Mouse (Mus musculus): ENCODE results near the gene Atp6v0b. TPM values are rescaled to one million over a fixed set of nuclear protein-coding genes. Genes with fewer than 3 reads are reported as not detected.

Atp6v0b gene
- polyA plus RNA-seq, 1 experiment from 2014 or later: 233 TPM

- H3K4me1 ChIP-seq (replicated peaks; ENCODE audit: control insufficient read depth, insufficient read depth, low read length): peaks cover 2% of the 10 kb centered on the region; the same call in 1 of the 2 replicates
- H3K9me3 ChIP-seq (ENCODE audit: control insufficient read depth, low read length): no peaks in the 10 kb centered on the region
- ATAC-seq (ENCODE audit: low FRiP score) (no peak), DNase-seq (ENCODE audit: low spot score) (no peak)
- WGBS: 74% methylated on average over 2 of the region's 2 CpGs
- H3K27me3 ChIP-seq (ENCODE audit: control insufficient read depth, insufficient read depth, low read length): peaks cover 28% of the 10 kb centered on the region
- H3K27ac ChIP-seq (ENCODE audit: low read depth, low read length): no peak overlapping the region
- H3K4me2 ChIP-seq (replicated peaks; ENCODE audit: low read depth, low read length): no peak overlapping the region
- H3K4me3 ChIP-seq (ENCODE audit: low read depth, low read length): no peak overlapping the region
- no peak overlapping the region for H3K9ac ChIP-seq (ENCODE audit: low read depth, low read length)
- H3K36me3 ChIP-seq (ENCODE audit: control insufficient read depth, insufficient read depth, low read length): no peaks in the 10 kb centered on the region
Observed at GRCm38 (mm10) chr4:117923450-117923849, 36.3 kb upstream of the Atp6v0b start.

- no peak overlapping the region for H3K9ac ChIP-seq (ENCODE audit: low read depth, low read length)
- H3K4me3 ChIP-seq (ENCODE audit: low read depth, low read length): no peak overlapping the region
- no peak for DNase-seq (ENCODE audit: low spot score)
- no peaks in the 10 kb centered on the region for H3K36me3 ChIP-seq (ENCODE audit: control insufficient read depth, insufficient read depth, low read length)
- H3K4me2 ChIP-seq (replicated peaks; ENCODE audit: low read depth, low read length): no peak overlapping the region
- no peak for ATAC-seq (ENCODE audit: low FRiP score)
- peaks cover 11% of the 10 kb centered on the region for H3K27me3 ChIP-seq (ENCODE audit: control insufficient read depth, insufficient read depth, low read length)
- no peaks in the 10 kb centered on the region for H3K9me3 ChIP-seq (ENCODE audit: control insufficient read depth, low read length)
- H3K27ac ChIP-seq (ENCODE audit: low read depth, low read length): no peak overlapping the region
- H3K4me1 ChIP-seq (replicated peaks; ENCODE audit: control insufficient read depth, insufficient read depth, low read length): no peaks in the 10 kb centered on the region; the same call in 1 of the 2 replicates
- 90% methylated on average over 2 of the region's 2 CpGs for WGBS
Observed at GRCm38 (mm10) chr4:117921358-117921757, 34.2 kb upstream of the Atp6v0b start.

GRCm38 (mm10) chr4:117918762-117919161 is 31.6 kb upstream of the Atp6v0b start:
- WGBS: 87% methylated on average over 5 of the region's 5 CpGs
- no peak for ATAC-seq (ENCODE audit: low FRiP score)

GRCm38 (mm10) chr4:117918261-117918660 is 31.1 kb upstream of the Atp6v0b start:
- H3K27ac ChIP-seq (ENCODE audit: low read depth, low read length): no peak overlapping the region
- no peak overlapping the region for H3K4me3 ChIP-seq (ENCODE audit: low read depth, low read length)
- ATAC-seq (ENCODE audit: low FRiP score): no peak
- H3K27me3 ChIP-seq (ENCODE audit: control insufficient read depth, insufficient read depth, low read length): no peaks in the 10 kb centered on the region
- 90% methylated on average over 3 of the region's 3 CpGs for WGBS
- no peaks in the 10 kb centered on the region for H3K36me3 ChIP-seq (ENCODE audit: control insufficient read depth, insufficient read depth, low read length)
- H3K4me2 ChIP-seq (replicated peaks; ENCODE audit: low read depth, low read length): no peak overlapping the region
- peaks cover 6% of the 10 kb centered on the region; the same call in 1 of the 2 replicates for H3K4me1 ChIP-seq (replicated peaks; ENCODE audit: control insufficient read depth, insufficient read depth, low read length)
- no peaks in the 10 kb centered on the region for H3K9me3 ChIP-seq (ENCODE audit: control insufficient read depth, low read length)
- no peak for DNase-seq (ENCODE audit: low spot score)
- no peak overlapping the region for H3K9ac ChIP-seq (ENCODE audit: low read depth, low read length)

More at GRCm38 (mm10) chr4:117918762-117919161, 31.6 kb upstream of the Atp6v0b start:
- H3K27me3 ChIP-seq (ENCODE audit: control insufficient read depth, insufficient read depth, low read length): no peaks in the 10 kb centered on the region
- no peak overlapping the region for H3K4me2 ChIP-seq (replicated peaks; ENCODE audit: low read depth, low read length)
- H3K36me3 ChIP-seq (ENCODE audit: control insufficient read depth, insufficient read depth, low read length): no peaks in the 10 kb centered on the region
- H3K9me3 ChIP-seq (ENCODE audit: control insufficient read depth, low read length): no peaks in the 10 kb centered on the region
- H3K4me3 ChIP-seq (ENCODE audit: low read depth, low read length): no peak overlapping the region
- H3K4me1 ChIP-seq (replicated peaks; ENCODE audit: control insufficient read depth, insufficient read depth, low read length): peaks cover 2% of the 10 kb centered on the region; the same call in 1 of the 2 replicates
- no peak overlapping the region for H3K9ac ChIP-seq (ENCODE audit: low read depth, low read length)
- no peak for DNase-seq (ENCODE audit: low spot score)
- H3K27ac ChIP-seq (ENCODE audit: low read depth, low read length): no peak overlapping the region

- no peak overlapping the region for H3K4me2 ChIP-seq (replicated peaks; ENCODE audit: low read depth, low read length)
- H3K27me3 ChIP-seq (ENCODE audit: control insufficient read depth, insufficient read depth, low read length): no peaks in the 10 kb centered on the region
- DNase-seq (ENCODE audit: low spot score) (no peak), ATAC-seq (ENCODE audit: low FRiP score) (no peak)
- H3K9me3 ChIP-seq (ENCODE audit: control insufficient read depth, low read length): no peaks in the 10 kb centered on the region
- H3K27ac ChIP-seq (ENCODE audit: low read depth, low read length): no peak overlapping the region
- H3K4me1 ChIP-seq (replicated peaks; ENCODE audit: control insufficient read depth, insufficient read depth, low read length): peaks cover 9% of the 10 kb centered on the region; the same call in 1 of the 2 replicates
- 96% methylated on average over 4 of the region's 4 CpGs for WGBS
- no peak overlapping the region for H3K9ac ChIP-seq (ENCODE audit: low read depth, low read length)
- H3K4me3 ChIP-seq (ENCODE audit: low read depth, low read length): no peak overlapping the region
- H3K36me3 ChIP-seq (ENCODE audit: control insufficient read depth, insufficient read depth, low read length): no peaks in the 10 kb centered on the region
Observed at GRCm38 (mm10) chr4:117917847-117918246, 30.7 kb upstream of the Atp6v0b start.

GRCm38 (mm10) chr4:117917402-117917801 is 30.3 kb upstream of the Atp6v0b start:
- H3K27me3 ChIP-seq (ENCODE audit: control insufficient read depth, insufficient read depth, low read length): no peaks in the 10 kb centered on the region
- no peak for ATAC-seq (ENCODE audit: low FRiP score)
- H3K4me3 ChIP-seq (ENCODE audit: low read depth, low read length): no peak overlapping the region
- no peak overlapping the region for H3K27ac ChIP-seq (ENCODE audit: low read depth, low read length)
- H3K9ac ChIP-seq (ENCODE audit: low read depth, low read length): no peak overlapping the region
- WGBS: 94% methylated on average over 4 of the region's 4 CpGs
- H3K9me3 ChIP-seq (ENCODE audit: control insufficient read depth, low read length): no peaks in the 10 kb centered on the region
- peaks cover 9% of the 10 kb centered on the region; the same call in 1 of the 2 replicates for H3K4me1 ChIP-seq (replicated peaks; ENCODE audit: control insufficient read depth, insufficient read depth, low read length)
- no peaks in the 10 kb centered on the region for H3K36me3 ChIP-seq (ENCODE audit: control insufficient read depth, insufficient read depth, low read length)
- no peak overlapping the region for H3K4me2 ChIP-seq (replicated peaks; ENCODE audit: low read depth, low read length)
- no peak for DNase-seq (ENCODE audit: low spot score)

GRCm38 (mm10) chr4:117916386-117916785 is 29.3 kb upstream of the Atp6v0b start:
- no peak overlapping the region for H3K4me3 ChIP-seq (ENCODE audit: low read depth, low read length)
- 87% methylated on average over 5 of the region's 5 CpGs for WGBS

GRCm38 (mm10) chr4:117915489-117916105 is 28.5 kb upstream of the Atp6v0b start:
- H3K4me2 ChIP-seq (replicated peaks; ENCODE audit: low read depth, low read length): peak overlapping the region; percentile 99
- H3K4me3 ChIP-seq (ENCODE audit: low read depth, low read length): peak overlapping the region; percentile 85
- ATAC-seq (ENCODE audit: low FRiP score): no peak
- no peak overlapping the region for H3K27ac ChIP-seq (ENCODE audit: low read depth, low read length)
- no peaks in the 10 kb centered on the region for H3K36me3 ChIP-seq (ENCODE audit: control insufficient read depth, insufficient read depth, low read length)
- H3K27me3 ChIP-seq (ENCODE audit: control insufficient read depth, insufficient read depth, low read length): no peaks in the 10 kb centered on the region
- H3K4me1 ChIP-seq (replicated peaks; ENCODE audit: control insufficient read depth, insufficient read depth, low read length): peaks cover 9% of the 10 kb centered on the region; the same call in 1 of the 2 replicates
- WGBS: 6% methylated on average over 19 of the region's 19 CpGs
- peak; percentile 38 for DNase-seq (ENCODE audit: low spot score)
- no peaks in the 10 kb centered on the region for H3K9me3 ChIP-seq (ENCODE audit: control insufficient read depth, low read length)
- H3K9ac ChIP-seq (ENCODE audit: low read depth, low read length): peak overlapping the region; percentile 85

More at GRCm38 (mm10) chr4:117916386-117916785, 29.3 kb upstream of the Atp6v0b start:
- no peak for ATAC-seq (ENCODE audit: low FRiP score)
- no peak overlapping the region for H3K4me2 ChIP-seq (replicated peaks; ENCODE audit: low read depth, low read length)
- H3K36me3 ChIP-seq (ENCODE audit: control insufficient read depth, insufficient read depth, low read length): no peaks in the 10 kb centered on the region
- H3K9me3 ChIP-seq (ENCODE audit: control insufficient read depth, low read length): no peaks in the 10 kb centered on the region
- H3K4me1 ChIP-seq (replicated peaks; ENCODE audit: control insufficient read depth, insufficient read depth, low read length): peaks cover 9% of the 10 kb centered on the region; the same call in 1 of the 2 replicates
- H3K27me3 ChIP-seq (ENCODE audit: control insufficient read depth, insufficient read depth, low read length): no peaks in the 10 kb centered on the region
- H3K9ac ChIP-seq (ENCODE audit: low read depth, low read length): no peak overlapping the region
- DNase-seq (ENCODE audit: low spot score): no peak
- H3K27ac ChIP-seq (ENCODE audit: low read depth, low read length): no peak overlapping the region

Data from hindbrain, embryonic 11.5 days (tissue).